Mouse (Mus musculus) limb, embryonic 11.5 days (tissue): ENCODE data around the gene Gm525. TPM values are rescaled to one million over a fixed set of nuclear protein-coding genes. Genes with fewer than 3 reads are reported as not detected.

Experiments used
- ATAC-seq: fragments of 200-750 bp; cut with Nextera tagmentation; 2 replicates; pipeline ENCODE4 v1.8.0; 2017; ENCODE audit warnings: low read depth; ENCODE audit not compliant: insufficient number of reproducible peaks, low FRiP score, low TSS enrichment
- DNase-seq: peaks from one replicate; pipeline ENCODE4 v3.0.0-alpha.2; 2015; ENCODE audit warnings: low spot score
- H3K27ac ChIP-seq: fragments of 300-500 bp; sonication (generic); replicated peaks from 2 replicates; pipeline ENCODE4 v1.5.1; 2014; ENCODE audit warnings: low read depth, mild to moderate bottlenecking, low read length
- H3K27me3 ChIP-seq: fragments of 300-500 bp; sonication (generic); 2 replicates; pipeline ENCODE4 v1.6.1; 2014; ENCODE audit warnings: mild to moderate bottlenecking, low read length, mixed read lengths; ENCODE audit not compliant: control insufficient read depth, insufficient read depth
- H3K36me3 ChIP-seq: fragments of 300-500 bp; sonication (generic); 2 replicates; pipeline ENCODE4 v1.6.1; 2014; ENCODE audit warnings: mild to moderate bottlenecking, low read length, moderate library complexity, mixed read lengths; ENCODE audit not compliant: control insufficient read depth, insufficient read depth
- H3K4me1 ChIP-seq: fragments of 300-500 bp; sonication (generic); 2 replicates; pipeline ENCODE4 v1.6.1; 2014; ENCODE audit warnings: low read length, mixed read lengths; ENCODE audit not compliant: control insufficient read depth, insufficient read depth
- H3K4me2 ChIP-seq: fragments of 300-500 bp; sonication (generic); 2 replicates; pipeline ENCODE4 v1.6.1; 2014; ENCODE audit warnings: low read depth, mild to moderate bottlenecking, moderate library complexity; ENCODE audit not compliant: severe bottlenecking
- H3K4me3 ChIP-seq: fragments of 300-500 bp; sonication (generic); 2 replicates; pipeline ENCODE4 v1.5.1; 2014; ENCODE audit warnings: low read depth, low read length
- H3K9ac ChIP-seq: fragments of 300-500 bp; sonication (generic); 2 replicates; pipeline ENCODE4 v1.6.1; 2014; ENCODE audit warnings: mild to moderate bottlenecking, low read length
- H3K9me3 ChIP-seq: fragments of 300-500 bp; sonication (generic); 2 replicates; pipeline ENCODE4 v1.6.1; 2016; ENCODE audit warnings: low read length; ENCODE audit not compliant: control insufficient read depth
- WGBS: fragments of 180-500 bp; shearing (Covaris S2); extraction: QIAGEN DNeasy Blood & Tissue Kit; methylation state at CpG from one replicate; pipeline ENCODE4 v1.1.7; 2014; 5-methylcytosine and 5-hydroxymethylcytosine counted together
- polyA plus RNA-seq: library from polyadenylated mRNA; unstranded; fragments of >200 nt; fragmentation: Nextera tagmentation; extraction: Ambion mirVana; gene quantifications from 2 replicates; pipeline ENCODE4 v1.2.1, GENCODE M21; 2014

Gene Gm525
- polyA plus RNA-seq: not detected in 2 replicates

GRCm38 (mm10) chr11:89073541-89073940 is at the start of gene Gm525:
Gene Gm525, plus strand, starts transcription at chr11:89073841.
- ATAC-seq: no peak
- H3K27me3 ChIP-seq: no peaks in the 10 kb centered on the region

GRCm38 (mm10) chr11:89024181-89024881 is 49.3 kb upstream of the Gm525 start:
- 77% methylated on average over 11 of the region's 11 CpGs for WGBS
- H3K27ac ChIP-seq: no peak overlapping the region
- H3K4me1 ChIP-seq: 0 out of 2 replicates have a peak, but pooled peaks cover 2% of the 10 kb centered on the region
- no peaks in the 10 kb centered on the region for H3K36me3 ChIP-seq
- DNase-seq: no peak
- H3K9me3 ChIP-seq: no peaks in the 10 kb centered on the region
- no peak overlapping the region for H3K9ac ChIP-seq
- no peak overlapping the region for H3K4me2 ChIP-seq
- no peak overlapping the region for H3K4me3 ChIP-seq
- no peaks in the 10 kb centered on the region for H3K27me3 ChIP-seq
- ATAC-seq: no peak

More at GRCm38 (mm10) chr11:89073541-89073940, at the start of gene Gm525:
- WGBS: 87% methylated on average over 8 of the region's 8 CpGs
- H3K9me3 ChIP-seq: no peaks in the 10 kb centered on the region
- no peak within 1 kb of the TSS for H3K4me2 ChIP-seq
- no peaks in the 10 kb centered on the region for H3K4me1 ChIP-seq
- DNase-seq: no peak
- H3K9ac ChIP-seq: no peak within 1 kb of the TSS
- H3K4me3 ChIP-seq: no peak within 1 kb of the TSS
- H3K36me3 ChIP-seq: no peaks in the 10 kb centered on the region
- no peak within 1 kb of the TSS for H3K27ac ChIP-seq

GRCm38 (mm10) chr11:89025603-89026002 is 48.0 kb upstream of the Gm525 start:
- Histone ChIP-seq H3K9ac (no peak overlapping the region), H3K36me3 (no peaks in the 10 kb centered on the region), H3K27ac (no peak overlapping the region), H3K27me3 (no peaks in the 10 kb centered on the region), H3K4me1 (0 out of 2 replicates have a peak, but pooled peaks cover 2% of the 10 kb centered on the region), H3K9me3 (no peaks in the 10 kb centered on the region), H3K4me3 (no peak overlapping the region), H3K4me2 (no peak overlapping the region)
- DNase-seq (no peak), ATAC-seq (no peak)
- 77% methylated on average over 3 of the region's 3 CpGs for WGBS

- 94% methylated on average over 3 of the region's 3 CpGs for WGBS
- DNase-seq (no peak), ATAC-seq (no peak)
- Histone ChIP-seq H3K4me1 (0 out of 2 replicates have a peak, but pooled peaks cover 2% of the 10 kb centered on the region), H3K4me3 (no peak overlapping the region), H3K9ac (no peak overlapping the region), H3K9me3 (no peaks in the 10 kb centered on the region), H3K27ac (no peak overlapping the region), H3K36me3 (no peaks in the 10 kb centered on the region), H3K27me3 (no peaks in the 10 kb centered on the region), H3K4me2 (no peak overlapping the region)
Measured at GRCm38 (mm10) chr11:89026117-89026516, 47.5 kb upstream of the Gm525 start.

GRCm38 (mm10) chr11:89027955-89028361 is 45.7 kb upstream of the Gm525 start:
- Histone ChIP-seq H3K4me2 (no peak overlapping the region), H3K4me3 (no peak overlapping the region), H3K36me3 (no peaks in the 10 kb centered on the region), H3K9me3 (no peaks in the 10 kb centered on the region), H3K4me1 (0 out of 2 replicates have a peak, but pooled peaks cover 2% of the 10 kb centered on the region), H3K27me3 (no peaks in the 10 kb centered on the region), H3K9ac (no peak overlapping the region), H3K27ac (no peak overlapping the region)
- ATAC-seq (no peak), DNase-seq (no peak)
- 82% methylated on average over 10 of the region's 10 CpGs for WGBS

- 59% methylated on average over 10 of the region's 10 CpGs for WGBS
- DNase-seq (no peak), ATAC-seq (no peak)
Measured at GRCm38 (mm10) chr11:89028871-89029405, 44.7 kb upstream of the Gm525 start.

GRCm38 (mm10) chr11:89030552-89030951 is 43.1 kb upstream of the Gm525 start:
- no peaks in the 10 kb centered on the region for H3K9me3 ChIP-seq
- no peaks in the 10 kb centered on the region for H3K36me3 ChIP-seq
- 88% methylated on average over 6 of the region's 6 CpGs for WGBS
- H3K4me3 ChIP-seq: no peak overlapping the region
- no peaks in the 10 kb centered on the region for H3K27me3 ChIP-seq
- H3K27ac ChIP-seq: no peak overlapping the region
- no peak overlapping the region for H3K9ac ChIP-seq
- ATAC-seq (no peak), DNase-seq (no peak)
- H3K4me2 ChIP-seq: no peak overlapping the region
- H3K4me1 ChIP-seq: no peaks in the 10 kb centered on the region

More at GRCm38 (mm10) chr11:89028871-89029405, 44.7 kb upstream of the Gm525 start:
- Histone ChIP-seq H3K36me3 (no peaks in the 10 kb centered on the region), H3K4me3 (no peak overlapping the region), H3K4me2 (no peak overlapping the region), H3K27me3 (no peaks in the 10 kb centered on the region), H3K9me3 (no peaks in the 10 kb centered on the region), H3K9ac (no peak overlapping the region), H3K4me1 (0 out of 2 replicates have a peak, but pooled peaks cover 2% of the 10 kb centered on the region), H3K27ac (no peak overlapping the region)

- Histone ChIP-seq H3K27ac (no peak overlapping the region), H3K4me1 (no peaks in the 10 kb centered on the region), H3K4me3 (no peak overlapping the region), H3K27me3 (no peaks in the 10 kb centered on the region), H3K9ac (no peak overlapping the region), H3K9me3 (no peaks in the 10 kb centered on the region), H3K4me2 (no peak overlapping the region), H3K36me3 (no peaks in the 10 kb centered on the region)
- WGBS: 68% methylated on average over 1 of the region's 1 CpGs
- DNase-seq (no peak), ATAC-seq (no peak)
Measured at GRCm38 (mm10) chr11:89031189-89031588, 42.5 kb upstream of the Gm525 start.
